Mouse (Mus musculus): Measurements from ENCODE around the gene Itga3. TPM values are rescaled to one million over a fixed set of nuclear protein-coding genes. Genes with fewer than 3 reads are reported as not detected.
A peak's percentile ranks its signal among the peaks of the same experiment; 100 is the strongest.
"Not testable (repeated sequence)": the region's sequence is repeated elsewhere in the genome, so short reads cannot be mapped to it uniquely, and the experiment has no call there.

The Itga3 gene
- polyA plus RNA-seq, 1 experiment from 2014 or later = 29.0 TPM

DNA sequence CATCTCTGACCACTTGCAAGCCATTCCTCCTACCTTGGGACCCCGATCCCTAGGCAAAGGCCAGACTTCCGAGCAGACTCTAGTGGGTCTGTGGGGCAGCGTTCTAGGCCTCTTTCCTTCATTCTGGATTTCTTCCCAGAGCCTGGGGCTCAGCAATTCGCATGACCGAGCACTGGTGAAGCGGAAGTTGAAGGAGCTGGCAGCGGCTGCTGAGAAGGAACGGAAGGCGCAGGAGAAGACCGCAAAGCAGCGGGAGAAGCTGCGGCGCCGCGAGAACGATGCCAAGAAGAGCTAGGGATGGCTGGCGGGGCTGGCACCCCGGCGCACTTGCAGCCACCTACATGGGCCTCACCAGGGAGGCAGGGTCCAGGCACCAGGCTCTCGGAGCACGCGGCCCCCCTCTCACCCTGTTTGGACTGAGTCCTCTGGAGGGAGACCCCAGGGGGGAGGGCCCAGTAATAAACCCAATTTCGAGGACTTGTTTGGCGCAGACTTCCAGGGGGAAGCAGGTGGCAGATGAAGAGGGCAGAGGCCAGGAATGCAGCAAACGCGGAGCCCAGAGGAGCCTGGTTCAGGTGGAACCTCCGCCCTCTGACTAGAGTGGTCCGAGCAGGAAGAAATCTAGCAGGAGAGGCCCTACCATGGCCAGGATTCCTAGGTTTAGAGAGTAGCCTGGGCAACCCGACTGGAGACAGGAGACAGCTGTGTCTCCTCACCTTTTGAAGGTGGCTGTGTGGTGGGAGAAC is 52.0 kb downstream of the Itga3 start:
- Histone ChIP-seq H3K27ac (ENCODE audit: low read depth) (no peak overlapping the region), H3K9ac (ENCODE audit: low read length) (no peak overlapping the region), H3K27me3 (replicated peaks; ENCODE audit: control insufficient read depth, insufficient read depth, low read length) (no peaks in the 10 kb centered on the region), H3K9me3 (ENCODE audit: control insufficient read depth, low read length) (no peaks in the 10 kb centered on the region), H3K4me1 (replicated peaks; ENCODE audit: control insufficient read depth, insufficient read depth, low read length) (no peaks in the 10 kb centered on the region), H3K36me3 (ENCODE audit: control insufficient read depth, insufficient read depth, low read length) (peaks cover 57% of the 10 kb centered on the region), H3K4me3 (ENCODE audit: low read depth, low read length) (no peak overlapping the region), H3K4me2 (ENCODE audit: low read length) (no peak overlapping the region)
- no peak for DNase-seq (ENCODE audit: low spot score)
- ATAC-seq (replicated peaks; ENCODE audit: low FRiP score, low TSS enrichment, low read depth) = no peak
- WGBS = 70% methylated on average over 29 of the region's 29 CpGs

DNA sequence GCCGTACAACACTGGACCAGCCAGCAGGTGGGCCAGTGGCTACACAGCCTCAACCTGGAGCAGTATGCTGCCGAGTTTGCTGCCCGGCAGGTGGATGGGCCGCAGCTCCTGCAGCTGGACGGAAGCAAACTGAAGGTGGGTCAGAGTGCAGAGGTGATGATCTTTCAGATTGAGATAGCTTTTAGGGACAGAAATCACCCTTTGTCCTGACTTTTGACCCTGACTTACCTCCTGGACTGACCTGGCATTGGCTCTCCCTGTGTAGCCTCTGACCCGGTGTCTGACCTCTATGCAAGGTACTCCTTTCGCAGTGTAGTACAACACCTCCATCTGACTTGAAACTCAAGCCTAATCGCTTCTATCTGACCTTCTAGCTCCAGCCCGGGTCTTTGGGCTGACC is 53.1 kb downstream of the Itga3 start:
- no peak for DNase-seq (ENCODE audit: low spot score)
- Histone ChIP-seq H3K4me1 (replicated peaks; ENCODE audit: control insufficient read depth, insufficient read depth, low read length) (no peaks in the 10 kb centered on the region), H3K4me2 (ENCODE audit: low read length) (no peak overlapping the region), H3K36me3 (ENCODE audit: control insufficient read depth, insufficient read depth, low read length) (peaks cover 67% of the 10 kb centered on the region), H3K27ac (ENCODE audit: low read depth) (no peak overlapping the region), H3K27me3 (replicated peaks; ENCODE audit: control insufficient read depth, insufficient read depth, low read length) (no peaks in the 10 kb centered on the region), H3K9ac (ENCODE audit: low read length) (no peak overlapping the region), H3K9me3 (ENCODE audit: control insufficient read depth, low read length) (no peaks in the 10 kb centered on the region), H3K4me3 (ENCODE audit: low read depth, low read length) (no peak overlapping the region)
- ATAC-seq (replicated peaks; ENCODE audit: low FRiP score, low TSS enrichment, low read depth) = no peak
- WGBS = 93% methylated on average over 9 of the region's 9 CpGs

DNA sequence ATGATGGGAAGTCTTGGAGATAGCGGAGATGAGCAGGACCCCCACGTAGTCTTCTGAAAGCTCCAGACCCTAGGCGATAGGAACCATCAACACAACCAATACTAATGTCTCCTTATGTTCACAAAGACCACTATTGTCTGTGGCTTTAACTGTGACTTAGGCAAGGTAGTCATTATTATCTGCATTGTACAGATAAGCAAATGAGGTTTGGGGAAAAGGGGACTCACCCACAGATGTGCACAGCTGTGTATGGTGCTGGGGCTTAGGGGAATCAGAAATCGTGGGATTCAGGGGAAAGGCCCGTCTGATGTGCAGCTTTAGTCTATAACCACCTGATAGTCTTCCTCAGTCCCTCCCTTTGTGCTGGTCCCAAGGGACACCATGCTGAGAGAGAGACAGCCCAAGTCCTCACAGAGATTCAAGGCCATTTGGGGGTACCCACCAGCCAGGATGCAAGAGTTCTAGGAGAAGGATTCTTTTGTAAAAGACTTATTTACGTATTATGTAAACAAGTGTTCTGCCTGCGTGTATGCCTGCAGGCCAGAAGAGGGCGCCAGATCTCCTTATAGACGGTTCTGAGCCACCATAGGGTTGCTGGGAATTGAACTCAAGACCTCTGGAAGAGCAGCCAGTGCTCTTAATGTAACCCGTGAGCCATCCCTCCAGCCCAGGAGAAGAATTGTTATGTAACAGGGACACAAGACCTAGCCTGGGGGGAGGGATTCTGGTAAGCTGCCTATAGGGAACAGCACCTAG is 54.2 kb downstream of the Itga3 start:
- Histone ChIP-seq H3K9ac (ENCODE audit: low read length) (no peak overlapping the region), H3K36me3 (ENCODE audit: control insufficient read depth, insufficient read depth, low read length) (peaks cover 68% of the 10 kb centered on the region)
- WGBS = 75% methylated on average over 10 of the region's 10 CpGs

DNA sequence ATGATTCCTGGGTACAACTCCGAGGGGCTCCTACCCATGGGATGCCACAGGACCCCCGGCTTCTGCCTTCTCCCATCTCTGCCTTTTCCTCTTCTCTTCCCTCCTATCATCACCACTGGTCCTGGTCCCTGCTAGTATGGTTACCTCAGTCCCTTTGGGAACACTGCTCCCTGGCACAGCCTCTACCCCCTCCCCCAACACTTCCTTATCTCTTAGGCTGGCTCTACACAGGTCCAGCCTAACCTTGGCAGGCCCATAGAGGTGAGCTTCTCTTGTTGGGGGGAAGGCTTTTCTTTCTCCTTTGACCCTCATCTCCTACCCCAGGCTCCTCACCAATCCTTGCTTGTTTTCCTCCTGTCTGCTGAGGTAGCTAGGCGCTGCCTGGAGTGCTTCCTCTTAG is 61.1 kb downstream of the Itga3 start:
- Histone ChIP-seq H3K27me3 (replicated peaks; ENCODE audit: control insufficient read depth, insufficient read depth, low read length) (no peaks in the 10 kb centered on the region), H3K4me1 (replicated peaks; ENCODE audit: control insufficient read depth, insufficient read depth, low read length) (peaks cover 15% of the 10 kb centered on the region), H3K9ac (ENCODE audit: low read length) (no peak overlapping the region), H3K4me3 (ENCODE audit: low read depth, low read length) (no peak overlapping the region), H3K27ac (ENCODE audit: low read depth) (no peak overlapping the region), H3K36me3 (ENCODE audit: control insufficient read depth, insufficient read depth, low read length) (peaks cover 41% of the 10 kb centered on the region), H3K4me2 (ENCODE audit: low read length) (no peak overlapping the region), H3K9me3 (ENCODE audit: control insufficient read depth, low read length) (no peaks in the 10 kb centered on the region)
- DNase-seq (ENCODE audit: low spot score) (no peak), ATAC-seq (replicated peaks; ENCODE audit: low FRiP score, low TSS enrichment, low read depth) (no peak)
- 71% methylated on average over 3 of the region's 3 CpGs for WGBS

More for the DNA sequence above, 54.2 kb downstream of the Itga3 start:
- Histone ChIP-seq H3K4me3 (ENCODE audit: low read depth, low read length) (no peak overlapping the region), H3K27me3 (replicated peaks; ENCODE audit: control insufficient read depth, insufficient read depth, low read length) (no peaks in the 10 kb centered on the region), H3K4me1 (replicated peaks; ENCODE audit: control insufficient read depth, insufficient read depth, low read length) (no peaks in the 10 kb centered on the region), H3K27ac (ENCODE audit: low read depth) (no peak overlapping the region), H3K4me2 (ENCODE audit: low read length) (no peak overlapping the region), H3K9me3 (ENCODE audit: control insufficient read depth, low read length) (no peaks in the 10 kb centered on the region)
- DNase-seq (ENCODE audit: low spot score) (no peak), ATAC-seq (replicated peaks; ENCODE audit: low FRiP score, low TSS enrichment, low read depth) (no peak)

DNA sequence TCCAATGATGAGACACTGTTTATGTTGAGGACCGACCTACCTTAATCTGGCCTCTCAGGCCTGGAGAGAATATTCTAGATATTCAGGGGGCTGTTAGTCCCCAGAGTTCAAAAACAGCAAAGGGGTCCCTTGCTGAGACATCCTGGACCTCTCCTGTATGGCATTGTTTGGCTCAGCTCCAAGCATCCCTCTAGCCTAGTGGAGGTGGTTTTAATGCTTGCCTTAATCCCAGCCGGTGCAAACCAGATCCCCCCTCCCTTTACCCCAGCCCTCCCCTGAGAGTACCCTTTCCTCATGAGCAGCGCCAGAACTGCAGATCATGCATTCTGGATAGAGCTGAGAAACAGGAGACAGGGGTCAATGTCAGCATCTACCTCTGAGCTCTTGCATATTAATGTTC is 64.1 kb downstream of the Itga3 start:
- no peak overlapping the region for H3K9ac ChIP-seq (ENCODE audit: low read length)
- 41% methylated on average over 3 of the region's 3 CpGs for WGBS
- peaks cover 27% of the 10 kb centered on the region for H3K4me1 ChIP-seq (replicated peaks; ENCODE audit: control insufficient read depth, insufficient read depth, low read length)
- no peak overlapping the region for H3K27ac ChIP-seq (ENCODE audit: low read depth)
- DNase-seq (ENCODE audit: low spot score) (no peak), ATAC-seq (replicated peaks; ENCODE audit: low FRiP score, low TSS enrichment, low read depth) (no peak)
- no peak overlapping the region for H3K4me3 ChIP-seq (ENCODE audit: low read depth, low read length)
- no peaks in the 10 kb centered on the region for H3K9me3 ChIP-seq (ENCODE audit: control insufficient read depth, low read length)
- H3K27me3 ChIP-seq (replicated peaks; ENCODE audit: control insufficient read depth, insufficient read depth, low read length) = no peaks in the 10 kb centered on the region
- peak overlapping the region; percentile 80 for H3K4me2 ChIP-seq (ENCODE audit: low read length)
- peaks cover 21% of the 10 kb centered on the region for H3K36me3 ChIP-seq (ENCODE audit: control insufficient read depth, insufficient read depth, low read length)

DNA sequence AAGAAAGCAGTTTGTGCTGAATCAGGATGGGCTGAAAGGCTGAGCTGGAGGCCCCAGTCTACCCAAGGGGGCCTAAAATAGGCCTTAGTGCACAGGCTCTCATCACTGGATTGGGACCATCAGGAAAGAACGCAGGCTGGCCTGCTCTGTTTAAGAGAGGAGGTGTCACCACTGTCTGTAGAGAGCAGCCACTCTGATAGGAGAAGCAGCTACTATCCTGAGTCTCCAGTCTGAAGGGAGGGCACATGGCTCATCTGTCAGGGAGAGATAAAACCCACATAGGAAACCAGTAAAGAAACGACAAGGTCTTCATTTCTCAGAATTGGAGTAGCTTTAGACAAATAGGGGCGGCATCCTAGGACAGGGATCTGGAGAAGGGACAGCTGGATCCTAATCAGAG is 64.5 kb downstream of the Itga3 start:
- DNase-seq (ENCODE audit: low spot score) (no peak), ATAC-seq (replicated peaks; ENCODE audit: low FRiP score, low TSS enrichment, low read depth) (no peak)
- Histone ChIP-seq H3K27me3 (replicated peaks; ENCODE audit: control insufficient read depth, insufficient read depth, low read length) (no peaks in the 10 kb centered on the region), H3K4me2 (ENCODE audit: low read length) (peak overlapping the region; percentile 80), H3K27ac (ENCODE audit: low read depth) (no peak overlapping the region), H3K4me3 (ENCODE audit: low read depth, low read length) (peak overlapping the region; percentile 77; the same call in 1 of the 2 replicates), H3K4me1 (replicated peaks; ENCODE audit: control insufficient read depth, insufficient read depth, low read length) (peaks cover 32% of the 10 kb centered on the region), H3K9me3 (ENCODE audit: control insufficient read depth, low read length) (no peaks in the 10 kb centered on the region), H3K36me3 (ENCODE audit: control insufficient read depth, insufficient read depth, low read length) (peaks cover 17% of the 10 kb centered on the region), H3K9ac (ENCODE audit: low read length) (no peak overlapping the region; the same call in 1 of the 2 replicates)
- 46% methylated on average over 3 of the region's 3 CpGs for WGBS

DNA sequence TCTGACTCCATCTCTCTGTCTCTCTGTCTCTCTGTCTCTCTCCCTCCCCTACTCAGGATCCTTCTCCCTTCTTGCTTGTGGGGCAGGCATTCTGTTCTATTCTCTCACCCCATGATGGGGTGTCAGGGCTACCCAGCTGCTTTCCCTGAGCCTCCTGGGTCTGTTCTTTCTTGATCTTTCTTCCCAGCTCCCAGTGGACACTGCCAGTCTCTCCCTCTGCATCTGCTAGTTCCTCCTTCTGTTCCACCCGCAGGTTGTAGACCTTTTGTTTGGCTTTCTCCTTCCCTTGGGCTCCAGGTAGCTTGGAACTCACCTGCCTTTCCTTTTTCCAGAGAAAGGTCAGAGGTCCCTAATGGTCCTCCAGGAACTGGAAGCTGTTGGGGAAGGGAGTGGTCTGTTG is 65.2 kb downstream of the Itga3 start:
- Histone ChIP-seq H3K4me1 (replicated peaks; ENCODE audit: control insufficient read depth, insufficient read depth, low read length) (peaks cover 36% of the 10 kb centered on the region), H3K27ac (ENCODE audit: low read depth) (no peak overlapping the region), H3K4me3 (ENCODE audit: low read depth, low read length) (peak overlapping the region; percentile 77), H3K9ac (ENCODE audit: low read length) (peak overlapping the region; percentile 34; the same call in 1 of the 2 replicates), H3K27me3 (replicated peaks; ENCODE audit: control insufficient read depth, insufficient read depth, low read length) (no peaks in the 10 kb centered on the region), H3K9me3 (ENCODE audit: control insufficient read depth, low read length) (no peaks in the 10 kb centered on the region), H3K36me3 (ENCODE audit: control insufficient read depth, insufficient read depth, low read length) (peaks cover 15% of the 10 kb centered on the region), H3K4me2 (ENCODE audit: low read length) (peak overlapping the region; percentile 80)
- ATAC-seq (replicated peaks; ENCODE audit: low FRiP score, low TSS enrichment, low read depth) (no peak), DNase-seq (ENCODE audit: low spot score) (no peak)
- WGBS = 20% methylated on average over 1 of the region's 1 CpGs

DNA sequence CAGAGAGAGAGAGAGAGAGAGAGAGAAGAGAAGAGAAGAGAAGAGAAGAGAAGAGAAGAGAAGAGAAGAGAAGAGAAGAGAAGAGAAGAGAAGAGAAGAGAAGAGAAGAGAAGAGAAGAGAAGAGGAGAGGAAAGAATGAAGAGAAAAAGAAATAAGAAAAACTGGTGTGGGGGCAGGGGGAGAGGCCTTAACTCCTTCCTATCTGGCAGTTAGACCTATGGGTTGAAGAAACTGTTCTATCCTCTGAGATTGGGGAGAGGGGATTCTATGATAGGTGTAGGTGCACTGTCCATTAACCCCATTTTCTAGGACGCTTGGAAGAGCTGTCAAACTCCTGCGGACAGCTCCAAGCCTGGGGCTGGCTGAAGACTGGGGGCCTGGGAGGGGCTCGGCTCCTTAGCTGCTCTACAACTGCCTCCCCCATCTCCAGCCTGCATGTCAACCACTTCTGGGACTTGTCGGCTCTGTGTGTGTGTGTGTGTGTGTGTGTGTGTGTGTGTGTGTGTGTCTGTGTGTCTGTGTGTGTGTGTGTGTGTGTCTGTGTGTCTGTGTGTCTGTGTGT is 65.7 kb downstream of the Itga3 start:
- H3K27me3 ChIP-seq (replicated peaks; ENCODE audit: control insufficient read depth, insufficient read depth, low read length); ATAC-seq (replicated peaks; ENCODE audit: low FRiP score, low TSS enrichment, low read depth); H3K9me3 ChIP-seq (ENCODE audit: control insufficient read depth, low read length); DNase-seq (ENCODE audit: low spot score); H3K27ac ChIP-seq (ENCODE audit: low read depth): not testable (repeated sequence)
- peaks cover 11% of the 10 kb centered on the region for H3K36me3 ChIP-seq (ENCODE audit: control insufficient read depth, insufficient read depth, low read length)
- H3K9ac ChIP-seq (ENCODE audit: low read length) = peak overlapping the region; percentile 87
- H3K4me1 ChIP-seq (replicated peaks; ENCODE audit: control insufficient read depth, insufficient read depth, low read length) = peaks cover 41% of the 10 kb centered on the region
- 20% methylated on average over 4 of the region's 4 CpGs for WGBS
- peak overlapping the region; percentile 77 for H3K4me3 ChIP-seq (ENCODE audit: low read depth, low read length)
- peak overlapping the region; percentile 80 for H3K4me2 ChIP-seq (ENCODE audit: low read length)

All from intestine, embryonic 14.5 days (tissue).